Mouse (Mus musculus): ENCODE data around the gene Scgb1b17.
"Not testable (repeated sequence)": the region's sequence is repeated elsewhere in the genome, so short reads cannot be mapped to it uniquely, and the experiment has no call there.

Scgb1b17 gene

DNA sequence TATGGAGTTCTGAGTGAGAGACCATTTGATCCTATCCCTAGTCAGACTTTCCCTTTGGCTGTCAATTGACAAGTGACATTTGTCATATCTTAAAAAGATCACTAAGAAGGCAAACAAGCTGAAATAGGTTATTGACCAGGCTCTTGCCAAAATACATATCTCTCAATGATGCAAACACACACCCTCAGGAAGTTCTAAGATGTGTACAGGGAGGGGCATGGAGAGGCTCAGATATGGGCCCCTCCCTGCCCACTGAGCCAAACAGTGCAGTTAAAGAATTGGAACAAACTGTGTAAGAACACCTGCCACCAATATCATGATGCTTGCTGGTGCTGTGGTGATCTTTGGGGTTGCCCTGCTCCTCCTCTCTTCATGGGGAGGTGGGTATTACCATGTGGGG, at the start of gene Scgb1b17:
Gene Scgb1b17, plus strand, starts transcription at position 301 of the 400 bp plus-strand sequence.
- not testable (repeated sequence) for DNase-seq (ENCODE audit: low spot score in 2 of 2)

DNA sequence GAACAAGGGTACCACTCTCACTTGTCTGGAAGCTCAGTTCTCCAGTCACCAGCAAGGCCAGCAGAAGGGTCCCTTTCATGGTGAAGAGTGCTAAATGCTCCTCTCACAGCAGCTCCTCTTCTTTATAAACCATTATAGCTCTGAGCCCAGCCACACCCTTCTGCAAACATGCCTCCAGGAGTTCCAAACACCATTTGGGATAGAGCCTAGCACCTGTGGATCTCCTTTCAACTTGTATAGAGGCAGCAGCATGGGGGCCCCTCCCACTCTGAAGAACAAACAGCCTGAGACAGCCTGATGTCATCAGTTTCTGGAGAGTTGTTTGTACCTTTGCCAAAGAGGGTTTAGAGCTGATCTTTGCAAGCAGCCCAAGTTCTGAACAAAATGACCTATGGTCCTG, 6.8 kb upstream of the Scgb1b17 start, which contains the start of gene Scgb2b17:
Gene Scgb2b17, minus strand, starts transcription at position 101 of the 400 bp plus-strand sequence.
- DNase-seq (ENCODE audit: low spot score in 2 of 2): not testable (repeated sequence)
